ENCODE assay signal across 12 mouse cellular contexts in genomic region chr11:95096608-95097373, GRCm38 (mm10). TPM values are rescaled to one million over a fixed set of nuclear protein-coding genes. Genes with fewer than 3 reads are reported as not detected.
A peak's percentile ranks its signal among the peaks of the same experiment; 100 is the strongest.
DNase-seq lines count a peak whose midpoint lies in the region; ATAC-seq and TF ChIP-seq lines count a peak whose summit lies in the region.
"Had no signal": no experiment of that assay in that cellular context is flagged by ENCODE, and none has a peak within 500 bp of the region (broad histone marks: within the 10 kb centered on the region; RNA-seq: fewer than 3 reads in every experiment).

No protein-coding gene starts in this region.

- no peak overlapping the region for H3K4me3 ChIP-seq in heart, embryonic 10.5 days
- H3K4me3 ChIP-seq in lung, embryonic 14.5 days (ENCODE audit: low read depth, low read length): no peak overlapping the region
- H3K4me3 ChIP-seq in limb, embryonic 10.5 days: no peak overlapping the region
- H3K4me3 ChIP-seq in stomach, embryonic 14.5 days (ENCODE audit: low read depth, low read length): no peak overlapping the region
- H3K4me3 ChIP-seq in gastrocnemius, adult 2 months: no peak overlapping the region

- H3K27ac ChIP-seq in heart, embryonic 10.5 days: peak overlapping the region; percentile 49
- peak overlapping the region; percentile 73 for H3K27ac ChIP-seq in lung, embryonic 14.5 days (ENCODE audit: low read depth)
- H3K27ac ChIP-seq in limb, embryonic 10.5 days: peak overlapping the region; percentile 38
- peak overlapping the region; percentile 85 for H3K27ac ChIP-seq in stomach, embryonic 14.5 days (ENCODE audit: low read length)
- H3K27ac ChIP-seq in gastrocnemius, adult 2 months: no peak overlapping the region

- DNase-seq in heart, embryonic 10.5 days (ENCODE audit: low spot score): no peak
- no peak for DNase-seq in heart, postnatal 25 days (ENCODE audit: low spot score)
- peak; percentile 87 for DNase-seq in lung, embryonic 14.5 days
- DNase-seq in lung, postnatal 14 days: no peak
- DNase-seq in limb, embryonic 10.5 days (ENCODE audit: low spot score): no peak
- DNase-seq in gastrocnemius, adult 2 months: no peak
- DNase-seq: adrenal gland, adult 8-10 months; layer of hippocampus, adult 9-11 months; right cerebral cortex, postnatal 14 days had no signal

- no peak for TF ChIP-seq CTCF in lung, embryonic 14.5 days (IDR thresholded peaks at IDR 0.05; ENCODE audit: low read depth)
- TF ChIP-seq CTCF in gastrocnemius, adult 2 months (IDR thresholded peaks at IDR 0.05): no peak

- peak overlapping the region; percentile 3; the same call in 1 of the 2 replicates for H3K4me2 ChIP-seq in lung, embryonic 14.5 days
- no peak overlapping the region; the same call in 1 of the 2 replicates for H3K4me2 ChIP-seq in stomach, embryonic 14.5 days (replicated peaks; ENCODE audit: low read depth, low read length)

- H3K36me3 ChIP-seq in heart, embryonic 10.5 days: no peaks in the 10 kb centered on the region
- no peaks in the 10 kb centered on the region for H3K36me3 ChIP-seq in lung, embryonic 14.5 days (ENCODE audit: insufficient read depth)
- H3K36me3 ChIP-seq in limb, embryonic 10.5 days: no peaks in the 10 kb centered on the region
- no peaks in the 10 kb centered on the region for H3K36me3 ChIP-seq in stomach, embryonic 14.5 days (ENCODE audit: control insufficient read depth, insufficient read depth, low read length)

- no peaks in the 10 kb centered on the region for H3K9me3 ChIP-seq in heart, embryonic 10.5 days
- no peaks in the 10 kb centered on the region for H3K9me3 ChIP-seq in lung, embryonic 14.5 days (ENCODE audit: low read depth, low read length)
- H3K9me3 ChIP-seq in limb, embryonic 10.5 days (replicated peaks): no peaks in the 10 kb centered on the region
- no peaks in the 10 kb centered on the region for H3K9me3 ChIP-seq in stomach, embryonic 14.5 days (ENCODE audit: control insufficient read depth, low read depth, low read length)

- H3K9ac ChIP-seq in lung, embryonic 14.5 days: no peak overlapping the region
- H3K9ac ChIP-seq in stomach, embryonic 14.5 days (replicated peaks; ENCODE audit: low read depth, low read length): no peak overlapping the region

- H3K4me1 ChIP-seq in heart, embryonic 10.5 days: peaks cover 35% of the 10 kb centered on the region
- peaks cover 20% of the 10 kb centered on the region for H3K4me1 ChIP-seq in lung, embryonic 14.5 days (ENCODE audit: insufficient read depth)
- H3K4me1 ChIP-seq in limb, embryonic 10.5 days: peaks cover 36% of the 10 kb centered on the region
- peaks cover 30% of the 10 kb centered on the region for H3K4me1 ChIP-seq in stomach, embryonic 14.5 days (ENCODE audit: control insufficient read depth, insufficient read depth, low read length)

- peak; percentile 91 for ATAC-seq in lung, embryonic 14.5 days (ENCODE audit: insufficient read depth)
- peak; percentile 76 for ATAC-seq in stomach, embryonic 14.5 days (ENCODE audit: insufficient number of reproducible peaks, insufficient read depth, low FRiP score, low read depth)
- no peak for ATAC-seq in megakaryocyte progenitor cell, adult 5-6 weeks (replicated peaks; ENCODE audit: poor library complexity)

- intact Hi-C loops in heart, postnatal 25 days (cut with DNase I): no loop called here
- intact Hi-C loops in gastrocnemius, adult 2 months (cut with DNase I): no loop called here

- H3K27me3 ChIP-seq in heart, embryonic 10.5 days (ENCODE audit: insufficient read depth, poor library complexity, severe bottlenecking): no peaks in the 10 kb centered on the region
- no peaks in the 10 kb centered on the region for H3K27me3 ChIP-seq in lung, embryonic 14.5 days (ENCODE audit: insufficient read depth, low read length)
- H3K27me3 ChIP-seq in limb, embryonic 10.5 days (ENCODE audit: low read depth, poor library complexity, severe bottlenecking): no peaks in the 10 kb centered on the region
- no peaks in the 10 kb centered on the region for H3K27me3 ChIP-seq in stomach, embryonic 14.5 days (ENCODE audit: control insufficient read depth, insufficient read depth, low read length)

- 65% methylated on average over 4 of the region's 4 CpGs for WGBS in heart, embryonic 10.5 days
- 20% methylated on average over 4 of the region's 4 CpGs for WGBS in lung, embryonic 14.5 days
- WGBS in limb, embryonic 10.5 days: 67% methylated on average over 4 of the region's 4 CpGs
- WGBS in stomach, embryonic 14.5 days: 33% methylated on average over 4 of the region's 4 CpGs

RNA-seq across cellular contexts. Expression of gene Itga3, which starts 20.2 kb away (rescaled TPM):
- polyA plus RNA-seq in heart, embryonic 10.5 days (2016; fragmentation: Nextera tagmentation; extraction: Ambion mirVana): 11.5 and 13.8 TPM in 2 replicates
- 10 to 100 TPM; 10.8 to 11.7 TPM for total RNA-seq in heart, postnatal 25 days (2021)
- 27.1 and 28.4 TPM in 2 replicates for polyA plus RNA-seq in lung, embryonic 14.5 days (2014; fragmentation: Nextera tagmentation; extraction: Ambion mirVana)
- 10.2 and 11.1 TPM in 2 replicates for polyA plus RNA-seq in limb, embryonic 10.5 days (2016; fragmentation: Nextera tagmentation; extraction: Ambion mirVana)
- 21.5 and 23.3 TPM in 2 replicates for polyA plus RNA-seq in stomach, embryonic 14.5 days (2014; fragmentation: Nextera tagmentation; extraction: Ambion mirVana)
- total RNA-seq in megakaryocyte progenitor cell, adult 5-6 weeks (2015): 1.1 TPM in 1 of 2 replicates, not detected in the other
- 0.03 TPM in 1 of 2 replicates, not detected in the other for total RNA-seq in megakaryocyte progenitor cell, adult 5-6 weeks (2017)
- 1 to 10 TPM; 4.3 to 5.2 TPM for total RNA-seq in gastrocnemius, adult 2 months (2021)

RNA-seq across cellular contexts. Expression of gene Dlx3, which starts 23.1 kb away (rescaled TPM):
- polyA plus RNA-seq in heart, embryonic 10.5 days (2016; fragmentation: Nextera tagmentation; extraction: Ambion mirVana): 3.2 and 5.9 TPM in 2 replicates
- total RNA-seq in heart, postnatal 25 days (2021): not detected
- 0.11 and 0.18 TPM in 2 replicates for polyA plus RNA-seq in lung, embryonic 14.5 days (2014; fragmentation: Nextera tagmentation; extraction: Ambion mirVana)
- 6.9 and 9.5 TPM in 2 replicates for polyA plus RNA-seq in limb, embryonic 10.5 days (2016; fragmentation: Nextera tagmentation; extraction: Ambion mirVana)
- 3.1 and 4.5 TPM in 2 replicates for polyA plus RNA-seq in stomach, embryonic 14.5 days (2014; fragmentation: Nextera tagmentation; extraction: Ambion mirVana)
- not detected in 2 replicates for total RNA-seq in megakaryocyte progenitor cell, adult 5-6 weeks (2015)
- not detected in 2 replicates for total RNA-seq in megakaryocyte progenitor cell, adult 5-6 weeks (2017)
- not detected for total RNA-seq in gastrocnemius, adult 2 months (2021)
- total RNA-seq: adrenal gland, adult 8-10 months; gastrocnemius, adult 18-20 months had no signal

RNA-seq across cellular contexts. Expression of gene Dlx4, which starts 49.3 kb away (rescaled TPM):
- polyA plus RNA-seq in heart, embryonic 10.5 days (2016; fragmentation: Nextera tagmentation; extraction: Ambion mirVana): 0.43 and 1.2 TPM in 2 replicates
- under 1 TPM in 1 of 2 experiments, not detected in 1; 0.11 TPM for total RNA-seq in heart, postnatal 25 days (2021)
- 0.31 and 0.57 TPM in 2 replicates for polyA plus RNA-seq in lung, embryonic 14.5 days (2014; fragmentation: Nextera tagmentation; extraction: Ambion mirVana)
- 0.85 and 1.9 TPM in 2 replicates for polyA plus RNA-seq in limb, embryonic 10.5 days (2016; fragmentation: Nextera tagmentation; extraction: Ambion mirVana)
- 0.46 and 0.52 TPM in 2 replicates for polyA plus RNA-seq in stomach, embryonic 14.5 days (2014; fragmentation: Nextera tagmentation; extraction: Ambion mirVana)
- not detected in 2 replicates for total RNA-seq in megakaryocyte progenitor cell, adult 5-6 weeks (2015)
- not detected in 2 replicates for total RNA-seq in megakaryocyte progenitor cell, adult 5-6 weeks (2017)
- not detected for total RNA-seq in gastrocnemius, adult 2 months (2021)
- total RNA-seq: gastrocnemius, adult 18-20 months had no signal

RNA-seq across cellular contexts. Expression of gene Pdk2, which starts 55.6 kb away (rescaled TPM):
- 27.4 and 41.1 TPM in 2 replicates for polyA plus RNA-seq in heart, embryonic 10.5 days (2016; fragmentation: Nextera tagmentation; extraction: Ambion mirVana)
- 100 to 1,000 TPM; 377 to 397 TPM for total RNA-seq in heart, postnatal 25 days (2021)
- polyA plus RNA-seq in lung, embryonic 14.5 days (2014; fragmentation: Nextera tagmentation; extraction: Ambion mirVana): 24.5 and 27.4 TPM in 2 replicates
- polyA plus RNA-seq in limb, embryonic 10.5 days (2016; fragmentation: Nextera tagmentation; extraction: Ambion mirVana): 9.8 and 21.2 TPM in 2 replicates
- 34.1 and 35.8 TPM in 2 replicates for polyA plus RNA-seq in stomach, embryonic 14.5 days (2014; fragmentation: Nextera tagmentation; extraction: Ambion mirVana)
- total RNA-seq in megakaryocyte progenitor cell, adult 5-6 weeks (2015): 4.2 and 4.8 TPM in 2 replicates
- 0.71 and 1.4 TPM in 2 replicates for total RNA-seq in megakaryocyte progenitor cell, adult 5-6 weeks (2017)
- total RNA-seq in gastrocnemius, adult 2 months (2021): 100 to 1,000 TPM; 471 to 485 TPM
